Mouse (Mus musculus) thymus, postnatal 25 days (tissue): ENCODE data around the gene Pum1.
A peak's percentile ranks its signal among the peaks of the same experiment; 100 is the strongest.
"Not testable (repeated sequence)": the region's sequence is repeated elsewhere in the genome, so short reads cannot be mapped to it uniquely, and the experiment has no call there.

Source experiments
- DNase-seq: peaks from one replicate; pipeline ENCODE4 v3.0.0; 2022

Gene Pum1

GRCm38 (mm10) chr4:130662979-130663725, at the start of gene Pum1:
TSS of gene Pum1 (plus strand) at chr4:130663321.
- peak; percentile 92 for DNase-seq

GRCm38 (mm10) chr4:130629391-130629790, 33.7 kb upstream of the Pum1 start:
- DNase-seq, result no peak

GRCm38 (mm10) chr4:130630232-130630847, 32.8 kb upstream of the Pum1 start:
- no peak for DNase-seq

- not testable (repeated sequence) for DNase-seq
Measured at GRCm38 (mm10) chr4:130635076-130635475, 28.0 kb upstream of the Pum1 start.

GRCm38 (mm10) chr4:130636761-130637160, 26.4 kb upstream of the Pum1 start:
- no peak for DNase-seq

- DNase-seq, result no peak
Measured at GRCm38 (mm10) chr4:130637488-130638422, 25.4 kb upstream of the Pum1 start.

- no peak for DNase-seq
Measured at GRCm38 (mm10) chr4:130640031-130640717, 22.9 kb upstream of the Pum1 start.

GRCm38 (mm10) chr4:130642468-130642867, 20.7 kb upstream of the Pum1 start:
- DNase-seq, result no peak

- no peak for DNase-seq
Measured at GRCm38 (mm10) chr4:130645426-130645825, 17.7 kb upstream of the Pum1 start.

- no peak for DNase-seq
Measured at GRCm38 (mm10) chr4:130651286-130651685, 11.8 kb upstream of the Pum1 start.

GRCm38 (mm10) chr4:130652546-130652945, 10.6 kb upstream of the Pum1 start:
- no peak for DNase-seq

- DNase-seq, result no peak
Measured at GRCm38 (mm10) chr4:130657820-130658565, 5.1 kb upstream of the Pum1 start.

- no peak for DNase-seq
Measured at GRCm38 (mm10) chr4:130659470-130659869, 3.7 kb upstream of the Pum1 start.

- no peak for DNase-seq
Measured at GRCm38 (mm10) chr4:130660106-130660505, 3.0 kb upstream of the Pum1 start.

- DNase-seq, result no peak
Measured at GRCm38 (mm10) chr4:130661151-130661550, 2.0 kb upstream of the Pum1 start.

GRCm38 (mm10) chr4:130662305-130662704, 816 bp upstream of the Pum1 start:
- not testable (repeated sequence) for DNase-seq

- DNase-seq, result peak; percentile 43
Measured at GRCm38 (mm10) chr4:130663810-130664401, 785 bp downstream of the Pum1 start.

GRCm38 (mm10) chr4:130664414-130665029, 1.4 kb downstream of the Pum1 start:
- no peak for DNase-seq

GRCm38 (mm10) chr4:130665176-130665575, 2.1 kb downstream of the Pum1 start:
- DNase-seq, result no peak

- DNase-seq, result no peak
Measured at GRCm38 (mm10) chr4:130667686-130668085, 4.6 kb downstream of the Pum1 start.

- DNase-seq, result no peak
Measured at GRCm38 (mm10) chr4:130668541-130668940, 5.4 kb downstream of the Pum1 start.
